Mouse (Mus musculus) lung, adult 2 months (tissue): Measurements from ENCODE around the gene Dgcr6. TPM values are rescaled to one million over a fixed set of nuclear protein-coding genes. Genes with fewer than 3 reads are reported as not detected.

Source experiments
- DNase-seq: peaks from one replicate; pipeline ENCODE4 v3.0.0; 2022
- H3K4me1 ChIP-seq: fragments of 200-500 bp; 2 replicates; pipeline ENCODE4 v1.6.1; 2011; ENCODE audit warnings: low read length; ENCODE audit not compliant: control insufficient read depth, insufficient read depth
- H3K4me3 ChIP-seq: fragments of 200-500 bp; replicated peaks from 2 replicates; pipeline ENCODE3; 2011; ENCODE audit warnings: low read depth, mild to moderate bottlenecking, control low read depth, low read length; ENCODE audit errors: extremely low read depth
- CTCF ChIP-seq: fragments of 200-500 bp; IDR thresholded peaks from 2 replicates; pipeline ENCODE4 v1.5.1; 2011; ENCODE audit warnings: mild to moderate bottlenecking, low read length, control low read depth; ENCODE audit not compliant: insufficient read depth
- POLR2A ChIP-seq: fragments of 200-500 bp; IDR thresholded peaks from 2 replicates; pipeline ENCODE4 v1.6.1; 2011; ENCODE audit warnings: low read depth, mild to moderate bottlenecking, control low read depth, low read length, borderline replicate concordance; ENCODE audit errors: extremely low read depth
- WGBS: fragments of 180-500 bp; shearing (Covaris S2); methylation state at CpG from one replicate; pipeline ENCODE4 v1.1.7; 2018; 5-methylcytosine and 5-hydroxymethylcytosine counted together
- polyA plus RNA-seq: library from polyadenylated mRNA; depleted of rRNA; stranded (reverse); fragments of >200 nt; gene quantifications from 2 replicates; pipeline ENCODE4 v1.2.3, GENCODE M21; 2012

Gene Dgcr6
- polyA plus RNA-seq, 1 experiment, result 59.2 TPM

DNA sequence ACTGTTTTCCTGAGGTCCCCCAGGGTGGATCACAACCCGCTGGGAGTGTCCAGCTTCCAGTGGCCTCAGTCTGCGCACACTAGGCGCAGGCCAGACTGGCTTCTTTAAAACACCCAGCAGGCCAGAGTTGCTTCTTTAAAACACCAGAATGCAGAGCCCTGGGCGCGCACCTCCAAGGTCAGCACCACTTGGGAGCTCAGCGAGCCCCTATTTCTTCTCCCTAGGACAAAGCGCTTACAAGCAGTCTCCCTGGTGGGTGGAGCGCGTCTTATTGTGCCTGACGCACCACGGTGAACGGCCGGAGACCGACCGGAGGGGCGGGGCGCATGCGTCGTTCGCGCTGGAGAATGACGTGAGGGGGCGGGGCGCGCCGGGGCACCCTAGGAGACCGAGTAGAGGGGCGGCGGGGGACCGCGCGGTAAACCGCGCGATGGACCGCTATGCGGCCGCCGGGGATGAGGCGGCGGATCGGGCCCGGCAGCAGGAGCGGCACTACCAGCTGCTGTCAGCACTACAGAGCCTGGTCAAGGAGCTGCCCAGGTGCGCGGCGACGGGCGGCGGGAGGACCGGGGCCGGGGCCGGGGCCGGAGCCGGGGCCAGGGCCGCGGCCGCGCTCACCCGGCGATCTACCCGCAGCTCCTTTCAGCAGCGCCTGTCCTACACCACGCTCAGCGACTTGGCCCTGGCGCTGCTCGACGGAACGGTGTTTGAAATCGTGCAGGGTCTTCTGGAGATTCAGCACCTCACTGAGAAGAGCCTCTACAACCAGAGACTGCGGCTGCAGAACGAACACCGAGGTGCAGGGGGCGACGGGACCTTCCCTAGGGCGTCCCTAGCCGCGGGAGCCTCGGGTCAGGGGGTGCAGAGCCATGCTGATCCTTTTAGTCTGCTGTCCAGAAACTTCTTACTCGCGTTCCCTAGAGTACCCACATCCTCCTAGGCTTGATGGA, 13.7 kb downstream of the Dgcr6 start:
- DNase-seq, result peak; percentile 92
- under 1% methylated on average over 81 of the region's 81 CpGs for WGBS
- TF ChIP-seq POLR2A, result peak; percentile 92
- TF ChIP-seq CTCF, result no peak
- peaks cover 6% of the 10 kb centered on the region for H3K4me1 ChIP-seq
- H3K4me3 ChIP-seq, result peak overlapping the region; percentile 62

DNA sequence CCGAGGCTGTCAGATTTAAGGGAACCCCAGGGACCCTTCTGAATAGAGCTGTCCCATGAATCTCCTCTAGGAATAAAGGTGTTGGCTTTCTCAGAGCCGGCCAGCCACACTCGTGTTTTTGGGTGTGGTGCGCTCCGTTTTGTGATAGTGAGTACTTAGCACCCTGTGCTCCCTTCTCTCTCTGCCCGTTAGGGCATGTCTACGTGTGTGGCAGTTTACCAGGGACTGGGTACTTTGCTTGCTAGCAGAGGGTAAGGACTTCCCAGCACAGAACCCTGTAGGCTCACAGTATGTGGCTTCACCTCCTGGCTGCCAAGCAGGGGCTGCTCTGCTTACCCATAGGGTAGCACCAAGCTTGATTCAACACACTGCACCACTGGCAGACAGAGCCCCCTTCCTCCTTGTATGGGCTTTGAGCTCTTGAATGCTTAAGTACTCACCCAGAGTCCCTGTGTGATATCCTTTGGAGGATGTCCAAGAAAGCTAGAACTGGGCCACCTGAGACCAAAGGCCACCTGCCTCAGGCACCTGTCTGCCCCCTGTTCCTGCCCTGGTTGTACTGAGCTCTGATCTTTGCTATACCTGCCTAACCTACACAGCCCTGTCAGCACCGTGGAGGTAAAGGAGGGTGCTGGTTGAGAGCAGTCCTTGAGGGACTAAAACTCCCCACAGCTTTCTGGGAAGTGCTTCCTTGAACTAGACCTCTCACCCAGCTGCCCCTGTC, 16.2 kb downstream of the Dgcr6 start:
- Histone ChIP-seq H3K4me1 (peaks cover 6% of the 10 kb centered on the region), H3K4me3 (no peak overlapping the region)
- no peak for DNase-seq
- no peak for TF ChIP-seq CTCF
- TF ChIP-seq POLR2A, result no peak
- 82% methylated on average over 8 of the region's 8 CpGs for whole genome bisulfite sequencing

DNA sequence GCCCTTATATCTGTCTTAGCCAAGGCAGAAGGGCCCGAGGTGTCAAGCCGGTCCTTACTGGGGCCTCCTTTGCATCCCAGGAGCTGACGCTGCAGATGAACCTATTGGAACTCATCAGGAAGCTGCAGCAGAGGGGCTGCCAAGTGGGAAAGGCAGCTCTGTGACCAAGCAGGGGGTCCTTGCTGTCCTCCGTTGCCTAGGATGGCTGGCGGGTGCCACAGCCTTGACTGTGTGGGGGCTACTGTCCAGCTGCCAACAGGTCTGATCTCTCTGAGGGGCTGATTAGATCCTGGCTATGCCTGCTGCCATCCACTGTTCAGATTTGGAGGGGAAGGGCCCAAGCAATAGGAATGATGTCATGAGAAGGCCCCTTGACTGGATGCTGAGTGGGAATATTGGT, 18.1 kb downstream of the Dgcr6 start:
- TF ChIP-seq CTCF (no peak), POLR2A (no peak)
- H3K4me1 ChIP-seq, result peaks cover 9% of the 10 kb centered on the region
- DNase-seq, result no peak
- H3K4me3 ChIP-seq, result no peak overlapping the region
- 92% methylated on average over 5 of the region's 5 CpGs for WGBS

DNA sequence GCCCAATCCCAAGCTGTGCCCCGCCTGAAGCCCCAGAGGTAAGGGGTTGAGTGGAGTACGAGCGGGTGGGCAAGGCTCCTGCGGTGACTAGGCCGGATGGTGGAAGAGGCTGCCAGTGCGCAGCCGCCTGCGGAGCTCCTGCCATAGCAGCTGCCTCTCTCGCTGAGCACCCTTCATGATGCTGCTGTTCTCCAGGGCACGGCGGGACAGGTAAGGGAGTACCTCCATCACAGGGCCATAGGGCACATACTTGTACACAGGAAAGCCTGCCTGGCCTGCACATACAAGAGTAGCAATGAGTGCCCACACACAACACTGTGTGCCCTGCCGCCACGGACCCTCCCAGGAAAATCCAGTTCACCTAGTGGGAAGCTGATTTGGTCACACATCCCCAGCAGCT, 19.4 kb downstream of the Dgcr6 start:
- DNase-seq, result no peak
- WGBS, result 95% methylated on average over 13 of the region's 13 CpGs
- Histone ChIP-seq H3K4me1 (0 out of 2 replicates have a peak, but pooled peaks cover 6% of the 10 kb centered on the region), H3K4me3 (no peak overlapping the region)
- no peak for TF ChIP-seq POLR2A
- no peak for TF ChIP-seq CTCF

DNA sequence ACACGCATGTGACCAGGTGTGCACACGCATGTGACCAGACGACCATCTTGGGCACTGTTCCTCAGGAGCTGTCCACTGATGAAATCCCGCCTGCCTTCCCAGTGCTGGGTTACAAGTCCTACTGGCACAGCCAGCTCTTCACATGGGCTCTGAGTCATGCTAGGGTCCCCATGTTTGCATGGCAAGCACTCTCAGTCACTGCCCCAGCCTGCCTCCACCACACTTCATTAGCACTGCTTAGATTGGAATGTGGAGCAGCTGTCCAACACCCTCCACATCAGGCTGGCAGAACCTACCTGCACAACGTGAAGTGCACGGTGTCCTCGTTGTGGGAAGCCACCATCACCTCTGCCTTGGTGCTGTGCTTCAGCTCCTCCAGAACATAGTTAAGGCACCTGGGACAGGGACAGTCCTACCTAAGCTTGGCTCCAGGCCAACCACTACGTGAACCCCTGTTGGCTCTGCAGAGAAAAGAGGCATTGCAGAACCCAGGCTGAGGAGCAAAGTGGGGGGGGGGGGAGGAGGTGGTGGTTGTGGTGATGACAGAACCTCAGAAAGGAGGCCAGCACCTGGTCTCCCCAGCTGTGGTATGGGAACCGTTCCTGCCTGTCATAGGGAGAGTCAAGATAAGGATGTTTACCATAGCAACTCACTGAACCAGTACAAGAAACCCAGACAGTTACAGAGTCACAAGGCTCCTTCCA, 20.8 kb downstream of the Dgcr6 start:
- Histone ChIP-seq H3K4me1 (0 out of 2 replicates have a peak, but pooled peaks cover 3% of the 10 kb centered on the region), H3K4me3 (no peak overlapping the region)
- no peak for DNase-seq
- TF ChIP-seq CTCF, result no peak
- TF ChIP-seq POLR2A, result no peak
- 53% methylated on average over 9 of the region's 9 CpGs for WGBS

DNA sequence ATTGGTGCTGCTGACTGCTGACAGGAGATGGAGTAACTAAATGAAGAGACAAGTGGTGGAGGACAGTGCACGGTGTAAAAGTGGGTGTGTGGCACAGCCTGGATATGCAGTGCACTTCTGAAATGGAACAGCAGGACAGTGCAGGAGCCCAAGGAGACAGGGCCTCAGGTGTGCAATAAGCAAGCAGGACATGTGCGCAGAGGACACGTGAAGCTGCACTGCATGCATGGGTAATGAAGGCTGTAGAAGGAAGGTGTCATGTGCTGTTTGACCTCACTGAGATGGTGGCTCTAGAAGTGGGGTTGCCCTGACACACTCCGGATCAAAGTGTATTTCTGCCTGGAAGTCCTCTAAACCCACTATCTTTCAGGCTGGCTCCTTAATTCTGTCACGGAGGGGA, 22.0 kb downstream of the Dgcr6 start:
- Histone ChIP-seq H3K4me1 (0 out of 2 replicates have a peak, but pooled peaks cover 3% of the 10 kb centered on the region), H3K4me3 (no peak overlapping the region)
- DNase-seq, result no peak
- no peak for TF ChIP-seq POLR2A
- TF ChIP-seq CTCF, result no peak
- 66% methylated on average over 5 of the region's 5 CpGs for WGBS

DNA sequence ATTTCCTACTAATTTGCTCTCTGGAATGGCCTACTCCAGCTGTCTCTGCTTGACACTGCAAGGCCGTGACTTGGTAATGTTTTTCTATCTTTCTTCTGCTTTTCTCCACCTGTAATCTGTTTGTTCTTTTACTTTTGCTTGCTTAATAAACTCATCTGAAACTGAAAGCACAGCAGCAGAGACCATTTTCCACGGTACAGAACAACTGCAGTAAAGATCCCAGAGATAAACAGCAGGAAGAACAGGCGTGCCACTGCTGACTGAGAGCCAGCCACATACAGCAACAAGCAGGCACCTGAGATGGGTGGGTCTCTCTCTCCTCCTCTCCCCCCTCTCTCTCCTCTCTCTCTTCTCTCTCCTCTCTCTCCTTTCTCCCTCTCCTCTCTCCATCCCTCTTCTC, 22.5 kb downstream of the Dgcr6 start:
- WGBS, result 28% methylated on average over 3 of the region's 3 CpGs
- H3K4me3 ChIP-seq, result no peak overlapping the region
- DNase-seq, result no peak
- 0 out of 2 replicates have a peak, but pooled peaks cover 3% of the 10 kb centered on the region for H3K4me1 ChIP-seq
- no peak for TF ChIP-seq CTCF

DNA sequence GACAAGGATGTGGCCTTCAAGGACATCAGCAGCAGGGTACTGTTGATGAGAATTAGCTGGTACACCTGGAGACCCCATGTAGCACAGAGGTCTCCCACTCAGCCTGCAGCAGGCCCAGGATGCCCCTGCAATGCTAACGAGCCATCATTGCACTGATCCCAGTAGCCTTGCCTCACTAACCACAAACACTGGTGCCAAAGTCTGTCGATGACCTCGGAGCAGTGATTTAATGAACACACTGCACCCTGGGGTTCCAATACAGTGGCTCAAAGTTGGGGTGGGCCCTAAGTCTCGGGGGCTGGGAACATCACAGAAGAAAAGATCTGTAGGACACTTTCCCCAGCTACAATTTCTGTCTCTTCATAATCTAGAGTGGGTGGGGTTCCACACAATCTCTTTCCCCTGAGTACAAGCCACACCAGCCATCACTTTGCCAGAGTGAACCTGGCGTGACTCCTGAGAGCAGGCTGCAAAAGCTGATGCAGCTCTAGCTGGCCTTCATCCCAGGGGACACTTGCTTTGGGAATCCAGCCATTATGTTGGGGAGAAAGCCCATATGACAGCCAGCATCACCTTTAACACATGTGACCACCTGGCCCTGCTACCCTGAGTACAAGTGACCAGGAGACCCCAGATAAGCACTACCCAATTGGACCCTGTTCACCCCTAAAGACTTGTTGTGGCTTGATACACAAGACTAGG, 25.8 kb downstream of the Dgcr6 start:
- no peak for DNase-seq
- Histone ChIP-seq H3K4me3 (no peak overlapping the region), H3K4me1 (peaks cover 3% of the 10 kb centered on the region; the same call in 1 of the 2 replicates)
- TF ChIP-seq POLR2A (no peak), CTCF (no peak)
- WGBS, result 81% methylated on average over 5 of the region's 5 CpGs

DNA sequence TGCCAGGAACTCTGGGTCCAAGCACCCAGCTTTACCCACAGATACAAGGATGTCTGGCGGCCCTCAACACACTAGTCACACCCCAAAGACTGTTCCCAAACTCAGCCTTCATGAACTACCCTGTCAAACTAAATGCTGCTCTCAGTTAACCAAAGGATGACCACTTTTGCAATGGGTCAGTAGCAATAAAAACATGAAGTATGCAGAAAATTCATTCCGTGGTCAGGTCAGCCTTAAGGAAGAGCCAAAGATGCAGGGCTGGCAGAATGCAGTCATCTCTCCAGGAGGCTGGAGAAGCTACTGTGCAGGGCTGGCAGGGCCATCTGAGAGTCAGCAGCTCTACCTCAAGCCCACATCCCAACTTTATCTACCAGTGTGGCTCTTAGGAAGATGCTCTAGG, 26.6 kb downstream of the Dgcr6 start:
- Histone ChIP-seq H3K4me1 (peaks cover 3% of the 10 kb centered on the region; the same call in 1 of the 2 replicates), H3K4me3 (no peak overlapping the region)
- TF ChIP-seq CTCF (no peak), POLR2A (no peak)
- 90% methylated on average over 2 of the region's 2 CpGs for WGBS
- DNase-seq, result no peak
